Mouse (Mus musculus) heart, postnatal 10 days (tissue): Measurements from ENCODE around the gene Tnfsf12. TPM values are rescaled to one million over a fixed set of nuclear protein-coding genes. Genes with fewer than 3 reads are reported as not detected.

Source experiments
- DNase-seq, 2 experiments: peaks; one replicate each; pipeline ENCODE4 v3.0.0; 2021
- intact Hi-C: fragments of 180-260 bp; cut with DNase I; formaldehyde crosslinking; loops from one replicate; pipeline ENCODE4 v1.15.1; 2025
- total RNA-seq, 2 experiments: library from RNA; stranded (reverse); gene quantifications; 2 replicates each; pipeline ENCODE4 v1.2.3; 2021

Gene Tnfsf12
- total RNA-seq, 2 experiments from 2014 or later: 19.6 to 20.3 TPM

- no peak for DNase-seq
- intact Hi-C loops: loop anchor here (1.0 kb wide), 2 partner anchors 33 to 195 kb away; no protein-coding TSS in a partner anchor
Observed at GRCm38 (mm10) chr11:69682209-69682839, 13.3 kb downstream of the Tnfsf12 start.

- intact Hi-C loops: loop anchor here (1.0 kb wide), 2 partner anchors 34 to 196 kb away; no protein-coding TSS in a partner anchor
- DNase-seq: peak; percentile 97
Observed at GRCm38 (mm10) chr11:69681314-69682208, 14.1 kb downstream of the Tnfsf12 start, which contains the start of gene Senp3. Gene Senp3 (minus strand): TSS chr11:69682084.

GRCm38 (mm10) chr11:69680136-69680855 is 15.4 kb downstream of the Tnfsf12 start:
- intact Hi-C loops: no loop called here
- no peak for DNase-seq

GRCm38 (mm10) chr11:69679144-69679543 is 16.5 kb downstream of the Tnfsf12 start:
- DNase-seq: no peak
- intact Hi-C loops: no loop called here

- peak; percentile 100 for DNase-seq
- intact Hi-C loops: loop anchor here (1.0 kb wide), 1 partner anchor 10 kb away; the partner anchor contains the start of gene Mpdu1
Observed at GRCm38 (mm10) chr11:69672211-69672706, 23.4 kb downstream of the Tnfsf12 start, which contains the start of gene Eif4a1. Gene Eif4a1 (minus strand): TSS chr11:69672423.

DNA sequence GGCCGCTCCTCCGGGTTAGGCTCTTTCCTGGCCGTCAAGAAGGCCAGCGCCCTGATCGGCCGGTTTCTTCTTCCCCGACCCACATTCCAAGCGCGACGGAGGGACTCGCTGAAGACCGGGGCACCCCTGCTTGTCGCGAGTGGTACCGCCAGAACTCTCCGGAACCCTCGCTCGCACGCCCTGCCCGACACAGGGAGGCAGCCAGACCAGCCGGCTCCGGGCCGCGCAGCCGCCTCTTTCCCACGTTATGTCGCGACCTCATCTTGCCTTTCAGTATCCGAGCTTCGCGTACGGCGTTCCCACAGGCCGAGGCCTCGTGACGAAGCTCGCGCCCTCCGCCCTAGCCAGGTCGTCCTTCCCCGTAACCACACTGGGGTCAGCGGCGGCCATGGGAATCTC is 23.9 kb downstream of the Tnfsf12 start:
- DNase-seq: no peak
- intact Hi-C loops: loop anchor here (1.0 kb wide), 1 partner anchor 9 kb away; the partner anchor contains the start of gene Mpdu1

- DNase-seq: peak; percentile 95 to 98
- intact Hi-C loops: no loop called here
Observed at GRCm38 (mm10) chr11:69670786-69671725, 24.6 kb downstream of the Tnfsf12 start.

- DNase-seq: no peak
- intact Hi-C loops: no loop called here
Observed at GRCm38 (mm10) chr11:69666665-69667005, 29.0 kb downstream of the Tnfsf12 start.

DNA sequence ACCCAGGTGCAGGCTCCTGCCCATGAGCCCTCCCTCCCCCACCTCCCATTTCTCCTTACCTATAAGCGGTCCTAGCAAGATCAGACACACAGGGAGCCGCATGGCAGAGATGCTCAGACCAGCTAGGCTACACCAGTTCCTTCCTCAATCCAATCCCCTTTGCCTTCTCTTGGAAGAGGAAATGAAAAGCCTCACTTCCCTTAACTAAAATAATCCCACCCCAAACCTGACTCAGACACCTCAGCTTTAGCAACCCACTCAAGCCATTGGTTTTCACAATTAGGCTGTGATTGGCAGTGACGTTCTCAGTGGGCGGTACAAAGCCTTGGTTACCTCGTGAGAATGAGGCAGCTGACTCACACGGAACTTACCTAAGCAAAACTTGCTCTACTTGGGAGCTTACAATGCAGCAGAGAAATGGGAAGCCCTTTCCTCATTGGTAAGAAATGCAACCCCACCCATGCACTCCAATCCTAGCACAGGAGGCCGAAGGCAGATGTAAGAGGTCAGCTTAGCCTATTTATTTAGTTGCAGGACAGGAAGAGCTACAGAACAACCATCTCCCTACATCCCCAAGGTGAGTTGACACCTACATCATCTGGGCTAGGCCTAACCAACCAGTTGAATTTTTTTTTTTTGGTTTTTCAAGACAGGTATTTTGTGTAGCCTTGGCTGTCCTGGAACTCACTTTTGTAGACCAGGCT is 29.5 kb downstream of the Tnfsf12 start, which contains the start of gene Cd68:
Cd68 (minus strand) TSS at position 193 of the 704 bp plus-strand sequence.
- intact Hi-C loops: no loop called here

GRCm38 (mm10) chr11:69665457-69665960 is 30.1 kb downstream of the Tnfsf12 start:
- no peak for DNase-seq
- intact Hi-C loops: no loop called here

More for the DNA sequence above, 29.5 kb downstream of the Tnfsf12 start, which contains the start of gene Cd68:
- DNase-seq: peak; percentile 52 to 56

GRCm38 (mm10) chr11:69664841-69665240 is 30.8 kb downstream of the Tnfsf12 start:
- intact Hi-C loops: no loop called here
- DNase-seq: no peak

DNA sequence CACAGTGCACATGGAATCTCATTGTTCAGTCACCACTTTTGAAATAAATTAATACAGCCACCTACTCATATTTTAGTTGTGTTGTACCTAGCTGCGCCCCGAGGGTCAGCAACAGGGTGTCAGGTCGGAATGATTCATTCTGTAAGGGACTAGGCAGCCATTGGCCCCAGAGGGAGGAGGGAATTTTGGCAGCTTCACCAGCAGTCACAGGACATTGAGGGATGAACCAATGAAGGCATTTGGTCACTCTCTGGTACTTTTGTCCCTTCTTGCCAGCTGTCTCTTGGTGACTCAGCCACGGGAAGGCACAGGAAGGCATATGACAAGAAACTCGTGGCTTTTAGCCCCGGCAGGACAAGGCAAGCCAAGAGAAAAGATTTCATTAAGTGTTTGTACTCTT is 31.9 kb downstream of the Tnfsf12 start:
- intact Hi-C loops: no loop called here
- peak in 1 of 2 experiments; percentile 41 for DNase-seq

DNA sequence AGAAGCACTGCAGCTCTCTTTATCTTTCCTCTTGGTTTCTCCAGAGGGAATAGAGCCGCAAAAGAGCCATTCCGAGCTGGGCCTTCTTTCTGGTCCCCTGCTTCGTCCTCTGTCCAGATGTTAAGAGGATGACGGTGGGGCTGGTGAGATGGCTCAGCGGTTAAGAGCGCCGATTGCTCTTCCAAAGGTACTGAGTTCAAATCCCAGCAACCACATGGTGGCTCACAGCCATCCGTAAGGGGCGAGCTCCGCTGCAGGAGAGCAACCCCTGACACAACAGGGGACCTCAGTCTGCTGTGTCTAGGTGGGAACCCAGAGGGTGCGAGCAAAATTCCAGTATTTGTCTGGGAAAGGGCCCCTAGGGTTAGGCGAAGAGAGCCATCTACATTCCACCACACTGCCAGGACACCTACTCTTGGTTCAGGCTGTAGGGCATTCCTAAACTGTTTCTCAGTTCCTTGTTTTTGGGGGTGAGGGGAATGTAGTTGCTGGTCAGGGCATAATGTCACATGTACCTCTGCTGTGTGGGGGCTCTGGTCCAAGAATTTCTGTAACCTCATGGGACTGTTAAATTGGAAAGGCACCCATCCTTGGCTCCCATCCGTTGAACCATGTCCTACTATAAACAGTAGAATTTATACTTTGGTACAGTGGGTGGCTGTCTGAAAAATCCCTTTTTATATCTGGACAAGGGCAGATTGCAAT is 32.5 kb downstream of the Tnfsf12 start:
- intact Hi-C loops: loop anchor here (1.0 kb wide), 1 partner anchor 9 kb away; the partner anchor contains the start of gene Eif4a1
- no peak for DNase-seq

- intact Hi-C loops: loop anchor here (1.0 kb wide), 1 partner anchor 10 kb away; the partner anchor contains the start of gene Eif4a1
- peak; percentile 96 for DNase-seq
Observed at GRCm38 (mm10) chr11:69662213-69662966, 33.3 kb downstream of the Tnfsf12 start, which contains the start of gene Mpdu1. Gene Mpdu1 (minus strand): TSS chr11:69662642.

DNA sequence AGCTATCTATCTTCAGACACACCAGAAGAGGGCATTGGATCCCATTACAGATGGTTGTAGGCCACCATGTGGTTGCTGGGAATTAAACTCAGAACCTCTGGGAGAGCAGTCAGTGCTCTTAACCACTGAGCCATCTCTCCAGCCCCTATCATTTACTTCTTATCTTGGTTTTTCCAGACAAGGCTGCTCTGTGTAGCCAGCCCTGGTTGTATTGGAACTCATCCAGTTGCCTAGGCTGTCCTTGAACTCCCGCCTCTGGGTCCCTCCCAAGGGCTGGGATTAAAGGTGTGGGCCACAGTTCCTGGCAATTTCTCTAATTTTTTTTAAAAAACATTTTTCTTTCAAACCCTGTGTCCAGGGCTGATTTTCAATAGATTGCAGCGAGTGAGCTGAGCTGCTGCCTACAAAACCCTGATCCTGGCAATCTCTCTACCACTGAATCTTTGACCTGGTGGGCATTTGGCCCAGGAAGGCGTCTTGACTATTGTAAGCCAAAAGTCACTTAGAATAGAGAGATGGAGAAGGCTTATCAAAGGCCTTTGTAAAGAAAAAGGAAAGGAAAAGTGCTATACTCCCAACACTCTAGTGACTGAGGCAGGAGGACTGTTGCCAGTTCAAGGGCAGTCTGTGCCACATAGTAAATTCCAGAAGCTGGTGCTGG is 34.3 kb downstream of the Tnfsf12 start:
- intact Hi-C loops: no loop called here
- DNase-seq: peak in 1 of 2 experiments; percentile 42

DNA sequence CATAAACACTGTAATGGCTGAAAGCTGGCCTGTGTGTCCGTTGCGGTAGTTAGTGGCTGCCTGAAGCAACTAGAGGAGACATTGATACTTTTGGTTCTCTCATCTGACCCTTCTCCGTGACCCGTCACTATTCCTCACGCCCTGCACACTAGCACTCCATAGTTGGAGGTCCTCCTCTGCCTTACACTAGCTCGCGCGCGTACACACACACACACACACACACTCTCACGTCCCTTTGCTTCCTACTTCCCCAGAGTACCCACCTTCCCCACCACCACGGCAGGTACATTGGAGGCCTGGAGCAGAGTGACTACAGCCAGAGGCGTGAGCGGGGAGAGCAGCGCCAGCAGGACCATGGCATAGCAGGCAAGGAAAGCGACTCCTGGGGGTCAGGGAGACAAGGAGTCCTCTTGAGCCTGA is 38.2 kb downstream of the Tnfsf12 start:
- DNase-seq: no peak
- intact Hi-C loops: no loop called here
